Mouse (Mus musculus): ENCODE results near the gene Olfr1366.
"Not testable (repeated sequence)": the region's sequence is repeated elsewhere in the genome, so short reads cannot be mapped to it uniquely, and the experiment has no call there.

The Olfr1366 gene

GRCm38 (mm10) chr13:21542708-21543107 lies at the start of gene Olfr1366:
Gene Olfr1366, minus strand, starts transcription at chr13:21542808.
- no peak for DNase-seq

DNA sequence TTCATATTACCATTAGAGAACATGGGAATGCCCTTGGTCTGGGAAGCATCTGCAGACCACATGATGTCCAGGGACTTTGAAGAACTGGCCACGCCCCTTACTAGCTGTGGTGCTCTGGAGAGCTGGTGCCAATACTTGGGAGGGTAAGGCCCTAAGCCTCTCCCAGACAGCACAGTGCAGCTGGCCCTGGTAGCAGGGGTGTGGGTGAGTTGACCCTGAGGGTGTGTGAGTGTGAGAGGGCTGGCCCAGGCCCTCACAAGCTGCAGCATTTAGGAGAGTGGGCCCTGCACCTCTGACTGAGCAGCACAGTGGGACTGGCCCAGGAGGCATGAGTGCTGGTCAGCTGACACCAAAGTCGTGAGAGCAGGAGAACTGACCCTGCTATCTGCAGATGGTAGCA lies 49.0 kb upstream of the Olfr1366 start:
- DNase-seq, result no peak

DNA sequence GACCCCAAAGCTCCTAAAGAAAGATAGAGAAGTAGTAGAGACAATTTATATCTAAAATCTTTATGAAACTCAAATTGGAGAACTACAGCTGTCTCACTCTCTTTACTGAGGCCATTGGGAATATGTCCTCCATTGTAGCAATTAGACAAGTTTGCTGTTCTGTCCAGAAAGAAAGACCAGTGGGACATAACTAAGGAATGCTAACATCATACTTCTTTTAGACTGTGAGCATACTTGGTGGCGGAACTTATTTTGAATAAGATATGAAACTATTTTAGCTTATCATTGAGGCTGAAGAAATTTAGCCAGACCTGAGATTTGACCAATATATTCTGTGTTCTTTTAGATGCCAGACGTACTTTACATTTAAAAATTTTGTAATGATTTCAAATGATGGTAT lies 39.1 kb upstream of the Olfr1366 start, which contains the start of gene Olfr1364:
Gene Olfr1364, minus strand, starts transcription at position 101 of the 400 bp plus-strand sequence.
- no peak for DNase-seq

GRCm38 (mm10) chr13:21559793-21560192 lies 17.2 kb upstream of the Olfr1366 start, which contains the start of gene Olfr1535:
Gene Olfr1535, minus strand, starts transcription at chr13:21559893.
- DNase-seq, result no peak

DNA sequence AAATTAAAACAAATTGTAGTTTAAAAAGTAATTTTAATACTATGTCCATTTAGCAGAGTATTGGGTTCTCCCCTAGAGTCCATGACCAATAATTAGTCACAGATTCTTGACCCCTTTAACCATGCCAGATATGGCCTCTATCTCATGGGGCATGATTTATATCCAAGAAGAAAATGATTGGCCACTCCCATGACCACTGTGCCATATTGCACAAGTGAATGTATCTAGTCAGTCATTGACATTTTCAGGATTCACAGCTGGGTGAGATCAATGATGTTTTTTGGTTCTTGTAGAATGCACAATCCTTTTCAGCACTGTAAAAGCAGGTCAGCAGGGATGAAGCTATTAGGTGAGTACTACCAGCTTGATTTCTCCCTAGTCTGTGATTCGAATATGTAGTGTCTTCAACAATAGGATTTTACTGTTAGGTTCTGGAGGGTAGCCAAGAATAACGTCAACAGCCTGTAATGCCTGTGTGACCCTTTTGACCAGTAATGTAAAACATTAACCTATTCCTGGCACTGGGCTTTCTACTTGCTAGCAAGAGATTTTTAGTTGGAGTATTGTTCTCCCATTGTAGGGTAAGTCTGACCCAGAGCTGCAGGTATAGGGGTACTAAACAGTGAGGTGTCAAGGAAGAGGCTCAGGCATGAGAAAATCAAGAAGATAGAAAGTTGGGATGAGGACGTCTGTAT lies 8.0 kb upstream of the Olfr1366 start:
- DNase-seq, result no peak

GRCm38 (mm10) chr13:21549487-21549886 lies 6.9 kb upstream of the Olfr1366 start:
- no peak for DNase-seq

- DNase-seq, result peak; percentile 92 to 94
These were observed 11.8 kb downstream of the Olfr1366 start, which contains the start of gene Zkscan8 for GRCm38 (mm10) chr13:21530781-21531201. Gene Zkscan8, minus strand, starts transcription at chr13:21531120.

DNA sequence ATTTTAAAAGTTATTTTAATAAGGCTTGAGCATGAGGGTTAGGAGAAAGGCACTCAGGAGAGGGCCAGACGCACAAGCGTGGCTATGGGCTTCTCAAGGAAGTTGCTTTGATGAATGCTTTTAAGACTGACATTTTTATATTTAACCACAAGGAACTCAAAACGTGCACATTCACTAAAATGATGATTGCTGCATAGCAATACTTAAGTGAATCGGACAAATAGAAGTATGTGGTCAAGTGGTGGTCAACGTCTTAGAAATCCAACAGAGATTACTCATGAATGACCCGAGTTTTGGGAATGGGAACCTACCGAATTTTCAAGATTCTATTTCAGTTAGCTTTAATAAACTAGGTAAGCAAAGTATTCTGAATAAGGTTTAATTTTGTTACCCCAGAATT lies 12.5 kb downstream of the Olfr1366 start:
- no peak for DNase-seq

DNA sequence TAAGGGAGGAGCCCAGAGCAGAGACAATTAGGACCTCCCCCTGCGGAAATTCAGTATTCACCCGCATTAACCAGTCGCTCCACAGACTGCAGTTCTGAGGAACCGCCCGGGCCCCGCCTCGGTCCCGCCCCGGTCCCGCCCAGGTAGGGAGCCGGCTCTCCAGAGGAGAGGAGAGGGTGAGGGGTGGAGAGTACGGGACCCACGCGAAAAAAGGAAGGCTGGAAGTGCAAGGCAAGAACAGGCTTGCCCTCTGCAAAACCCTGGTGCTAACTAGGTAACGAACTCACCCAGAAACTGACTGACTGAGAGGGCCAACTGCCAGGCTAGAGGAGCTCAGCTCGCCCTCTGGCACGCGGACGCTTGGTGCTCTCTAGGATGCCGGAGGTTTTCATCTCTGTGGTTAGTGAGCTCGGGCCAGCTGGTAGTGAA lies 36.4 kb downstream of the Olfr1366 start:
- peak; percentile 89 to 92 for DNase-seq

GRCm38 (mm10) chr13:21502296-21502695 lies 40.3 kb downstream of the Olfr1366 start:
- DNase-seq, result no peak

GRCm38 (mm10) chr13:21501182-21501581 lies 41.4 kb downstream of the Olfr1366 start, which contains the start of gene Gm11273:
Gene Gm11273, minus strand, starts transcription at chr13:21501418.
- DNase-seq, result not testable (repeated sequence)

DNA sequence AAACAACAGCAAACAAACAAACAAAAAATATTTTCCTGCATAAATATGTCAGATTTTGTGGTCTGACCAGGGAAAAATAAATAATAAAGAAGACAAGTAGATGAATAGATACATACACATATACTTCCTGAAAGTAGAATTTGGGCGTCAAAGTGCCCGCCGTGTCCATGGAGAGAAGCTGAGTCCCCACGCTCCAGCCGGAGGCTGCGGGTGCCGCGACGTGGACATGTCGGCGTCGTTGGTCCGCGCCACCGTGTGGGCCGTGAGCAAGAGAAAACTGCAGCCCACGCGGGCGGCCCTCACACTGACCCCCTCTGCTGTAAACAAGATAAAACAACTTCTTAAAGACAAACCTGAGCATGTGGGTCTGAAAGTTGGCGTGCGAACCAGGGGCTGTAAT lies 47.5 kb downstream of the Olfr1366 start, which contains the start of gene AK157302:
Gene AK157302, plus strand, starts transcription at position 144 of the 400 bp plus-strand sequence.
- peak; percentile 14 to 28 for DNase-seq

DNA sequence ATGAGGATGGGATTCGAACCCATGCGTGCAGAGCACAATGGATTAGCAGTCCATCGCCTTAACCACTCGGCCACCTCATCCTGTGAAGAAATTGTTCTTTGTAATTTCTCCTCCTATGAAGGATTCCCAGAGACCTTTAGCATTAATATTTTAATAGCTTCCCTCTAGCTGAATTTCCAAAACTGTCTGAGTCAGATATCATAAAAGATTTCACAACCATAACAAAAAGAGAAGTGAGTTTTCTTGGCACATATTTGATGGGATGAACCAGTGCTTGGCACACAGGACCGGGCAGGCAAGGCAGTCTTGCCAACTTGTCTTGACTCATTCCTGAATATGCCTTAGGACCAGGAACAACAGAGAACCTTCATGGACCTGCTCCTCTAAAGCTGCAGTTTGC lies 49.8 kb downstream of the Olfr1366 start:
- DNase-seq, result no peak

- no peak for DNase-seq
These were observed 55.7 kb downstream of the Olfr1366 start for GRCm38 (mm10) chr13:21486881-21487280.
